Mouse (Mus musculus): ENCODE results near the gene Tmco1. TPM values are rescaled to one million over a fixed set of nuclear protein-coding genes. Genes with fewer than 3 reads are reported as not detected.

Tmco1 gene
- total RNA-seq, 2 experiments from 2014 or later: 36.1 to 43.9 TPM

- DNase-seq: no peak
- intact Hi-C loops (cut with DNase I): no loop called here
Observed at GRCm38 (mm10) chr1:167282768-167283167, 25.4 kb upstream of the Tmco1 start.

DNA sequence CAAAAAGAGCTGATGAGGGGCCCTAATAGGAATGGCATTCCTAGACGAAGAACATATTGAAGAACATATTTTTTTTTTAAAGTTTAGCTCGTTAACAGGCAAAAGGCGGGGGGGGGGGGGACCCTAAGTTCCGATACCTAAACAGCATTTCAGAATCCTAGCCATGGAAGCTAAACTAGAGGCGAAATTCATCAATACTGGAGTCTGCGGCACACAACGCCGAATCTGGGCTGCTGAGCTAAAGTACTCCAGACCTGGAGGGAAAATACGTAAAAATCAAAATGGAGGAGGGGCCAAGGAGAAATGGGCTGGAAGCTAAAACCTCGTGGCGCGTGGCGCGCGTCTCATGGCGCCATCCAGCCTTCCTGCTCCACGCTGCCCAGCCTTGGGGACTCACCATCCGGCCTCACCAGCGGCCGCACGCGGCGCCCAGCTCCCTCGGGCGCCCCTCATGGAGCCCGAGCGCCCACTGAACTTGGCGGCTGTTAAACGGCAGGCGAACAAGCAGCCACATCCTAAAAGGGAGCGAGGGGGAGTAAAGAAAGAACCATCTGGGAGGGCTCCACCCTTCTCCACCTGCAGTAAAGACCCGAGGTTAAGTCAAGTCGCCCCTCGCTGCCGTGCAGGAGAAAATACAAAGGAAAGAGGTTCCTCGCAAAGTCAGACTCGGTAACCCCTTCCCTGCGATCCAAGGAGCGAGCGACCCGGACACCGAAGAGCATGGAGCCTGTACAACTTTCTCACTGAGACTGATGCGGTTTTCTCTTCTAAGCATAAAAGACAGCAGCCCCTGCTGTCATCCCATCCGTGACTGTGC lies 24.5 kb upstream of the Tmco1 start:
- DNase-seq: peak; percentile 55

GRCm38 (mm10) chr1:167284258-167284836 lies 23.8 kb upstream of the Tmco1 start:
- intact Hi-C loops (cut with DNase I): no loop called here

More for the DNA sequence above, 24.5 kb upstream of the Tmco1 start:
- intact Hi-C loops (cut with DNase I): no loop called here

DNA sequence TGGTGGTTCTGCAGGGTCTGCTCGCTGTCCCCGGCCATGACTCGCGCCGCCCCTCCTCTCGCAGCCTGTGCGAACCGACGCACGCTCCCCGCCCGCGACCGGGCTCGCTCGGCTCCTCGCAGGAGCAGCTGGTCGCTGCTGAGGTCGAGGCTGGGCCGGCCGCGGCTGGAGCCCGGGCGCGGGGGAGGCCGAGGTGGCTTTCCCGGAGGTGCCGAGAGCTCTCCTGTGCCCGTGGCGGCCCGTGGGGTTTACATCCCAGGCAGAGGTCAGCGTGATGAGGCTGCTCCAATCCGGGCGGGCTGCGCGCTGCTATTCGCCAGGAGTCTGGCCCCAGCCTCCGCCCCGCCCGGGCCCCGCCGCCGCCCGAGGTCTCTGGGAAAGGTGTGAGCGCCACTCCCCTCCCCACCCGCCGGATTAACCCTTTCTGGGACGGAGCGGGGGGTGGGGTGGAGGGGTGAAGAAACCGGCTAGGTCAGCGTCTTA lies 23.3 kb upstream of the Tmco1 start:
- DNase-seq: peak; percentile 89
- intact Hi-C loops (cut with DNase I): no loop called here

More at GRCm38 (mm10) chr1:167284258-167284836, 23.8 kb upstream of the Tmco1 start:
- peak; percentile 85 for DNase-seq

GRCm38 (mm10) chr1:167285320-167285355 lies 23.0 kb upstream of the Tmco1 start, which contains the start of gene Uck2:
Gene Uck2, minus strand, starts transcription at chr1:167285320.
- DNase-seq: no peak
- intact Hi-C loops (cut with DNase I): no loop called here

GRCm38 (mm10) chr1:167285356-167285755 lies 22.8 kb upstream of the Tmco1 start:
- no peak for DNase-seq

DNA sequence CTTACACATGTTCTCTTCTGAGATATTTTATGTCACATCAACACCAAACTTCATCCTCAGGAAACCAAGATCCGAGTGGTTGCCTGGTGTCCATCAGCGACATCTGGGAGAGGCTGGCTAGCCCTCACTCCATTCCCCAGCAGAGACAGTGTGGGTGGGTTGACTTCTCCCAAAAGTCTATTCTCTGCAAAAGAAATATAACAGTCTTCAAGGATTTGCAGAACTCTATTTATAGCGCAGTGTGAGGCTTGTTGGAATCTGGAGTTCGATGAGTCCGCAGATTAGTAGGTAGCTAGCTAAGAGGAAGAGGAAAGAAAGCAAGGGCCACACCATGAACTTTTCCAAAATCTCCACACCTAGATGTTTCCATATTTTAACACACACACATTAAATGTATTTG lies 21.0 kb upstream of the Tmco1 start:
- DNase-seq: no peak
- intact Hi-C loops (cut with DNase I): no loop called here

More at GRCm38 (mm10) chr1:167285356-167285755, 22.8 kb upstream of the Tmco1 start:
- intact Hi-C loops (cut with DNase I): no loop called here

DNA sequence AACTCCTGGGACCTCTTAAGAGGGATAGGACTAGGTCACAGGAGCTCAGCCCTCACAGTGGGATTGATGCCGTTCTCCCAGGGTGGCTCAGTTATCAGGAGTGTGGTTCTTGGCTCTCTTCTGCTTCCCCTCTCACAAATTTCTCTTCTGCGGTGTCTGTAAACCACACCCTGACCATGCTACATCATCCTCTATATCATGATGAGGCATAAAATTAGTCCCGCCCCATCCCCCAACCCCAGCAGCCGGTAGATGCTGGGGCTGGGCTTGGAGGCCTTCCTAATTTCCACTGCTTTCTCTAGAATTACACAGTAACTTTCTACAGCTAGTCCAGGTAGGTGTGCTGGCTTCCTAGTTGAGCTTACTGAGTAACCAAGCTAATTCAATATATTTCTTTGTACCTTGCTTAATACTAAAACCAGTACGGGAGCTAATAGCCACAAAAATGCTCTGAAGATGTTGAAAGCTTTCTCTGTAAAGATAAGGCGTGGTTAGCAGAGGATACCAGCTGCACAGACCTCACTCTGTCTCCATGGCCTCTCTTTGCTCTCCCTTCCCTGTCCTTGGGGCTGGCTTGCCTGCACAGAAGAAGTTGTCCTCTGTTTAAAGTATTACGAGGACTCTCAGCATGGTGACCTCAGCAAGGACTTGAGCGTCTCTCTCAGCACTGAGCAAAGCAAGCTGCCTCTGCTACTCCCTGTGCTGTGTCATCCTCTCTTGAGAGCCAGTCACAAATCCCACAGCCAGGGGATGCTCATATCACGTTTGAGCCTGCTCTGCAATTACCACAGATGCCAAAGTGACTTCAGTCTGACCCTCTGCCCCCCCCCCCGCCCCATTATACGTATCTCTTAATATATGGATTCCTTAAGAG lies 19.3 kb upstream of the Tmco1 start:
- intact Hi-C loops (cut with DNase I): no loop called here
- DNase-seq: no peak

DNA sequence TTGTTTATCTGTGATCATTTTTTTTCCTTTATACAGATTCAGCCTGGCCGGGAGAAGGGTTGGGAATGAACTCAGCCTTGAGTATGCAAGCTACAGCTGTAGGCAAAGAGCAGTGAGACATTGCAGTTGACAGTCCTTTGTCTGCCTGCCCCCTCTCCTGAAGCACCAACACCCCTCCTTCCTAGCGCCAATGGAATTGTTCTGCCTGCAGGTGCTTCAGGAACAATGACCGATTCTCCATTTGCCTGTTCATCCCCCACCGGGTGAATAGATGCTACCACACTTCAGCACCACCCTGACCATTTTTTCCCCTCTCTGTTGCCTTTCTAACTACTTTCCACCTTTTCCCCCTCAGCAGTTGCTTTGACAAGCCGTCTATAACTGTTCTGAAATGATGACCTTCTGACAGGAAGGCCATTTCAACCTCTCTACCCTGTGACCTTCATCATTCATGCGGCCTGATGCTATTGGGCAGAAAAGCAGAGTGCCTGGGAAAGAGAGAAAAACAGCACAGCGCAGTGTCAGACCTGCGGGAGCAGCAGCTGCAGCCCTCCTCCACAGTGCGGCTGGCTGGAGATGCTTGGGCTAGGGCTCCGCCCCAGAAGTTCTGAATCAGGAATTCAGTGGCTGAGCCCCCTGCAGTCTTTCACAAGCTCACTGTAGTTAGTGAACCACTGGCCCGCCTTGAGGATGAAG lies 18.5 kb upstream of the Tmco1 start:
- DNase-seq: no peak

DNA sequence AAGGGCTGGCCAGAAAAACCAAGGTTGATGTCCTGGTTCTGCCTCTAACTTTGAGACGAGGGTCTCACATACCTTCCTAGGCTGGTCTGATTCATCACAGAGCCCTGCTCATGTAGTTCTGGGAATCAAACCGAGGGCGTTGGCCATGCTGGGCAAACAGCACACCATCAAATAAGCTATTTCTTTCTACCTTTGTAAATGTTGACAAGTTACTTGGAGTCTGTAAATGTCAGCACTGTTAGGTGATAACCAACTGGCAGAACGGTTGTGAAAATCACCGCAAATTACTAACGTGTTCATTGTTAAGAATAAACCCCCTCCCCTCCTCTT lies 17.9 kb upstream of the Tmco1 start:
- DNase-seq: no peak
- intact Hi-C loops (cut with DNase I): no loop called here

More for the DNA sequence above, 18.5 kb upstream of the Tmco1 start:
- intact Hi-C loops (cut with DNase I): no loop called here

- intact Hi-C loops (cut with DNase I): no loop called here
Observed at GRCm38 (mm10) chr1:167291610-167292009, 16.6 kb upstream of the Tmco1 start.

GRCm38 (mm10) chr1:167292447-167292846 lies 15.7 kb upstream of the Tmco1 start:
- no peak for DNase-seq
- intact Hi-C loops (cut with DNase I): no loop called here

More at GRCm38 (mm10) chr1:167291610-167292009, 16.6 kb upstream of the Tmco1 start:
- DNase-seq: no peak

- no peak for DNase-seq
- intact Hi-C loops (cut with DNase I): no loop called here
Observed at GRCm38 (mm10) chr1:167295679-167296402, 12.3 kb upstream of the Tmco1 start.

DNA sequence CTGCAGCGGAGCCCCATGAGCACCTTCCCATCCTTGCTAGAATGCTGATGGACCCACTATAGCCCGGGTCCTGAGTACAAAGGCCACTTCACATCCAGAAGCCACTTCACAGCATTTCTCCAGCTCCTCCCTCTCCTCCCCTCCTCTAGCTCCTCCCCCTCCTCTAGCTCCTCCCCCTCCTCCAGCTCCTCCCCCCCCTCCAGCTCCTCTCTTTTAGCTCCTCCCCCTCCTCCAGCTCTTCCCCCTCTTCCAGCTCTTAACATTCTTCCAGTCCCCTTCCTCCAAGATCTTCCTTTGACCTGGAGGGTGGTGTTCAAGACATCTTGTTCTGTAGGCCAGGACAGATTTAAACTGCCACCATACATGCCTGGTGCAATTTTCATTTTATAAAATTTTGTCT lies 8.1 kb upstream of the Tmco1 start:
- intact Hi-C loops (cut with DNase I): no loop called here
- no peak for DNase-seq

GRCm38 (mm10) chr1:167305501-167306137 lies 2.6 kb upstream of the Tmco1 start:
- no peak for DNase-seq
- intact Hi-C loops (cut with DNase I): no loop called here

- intact Hi-C loops (cut with DNase I): no loop called here
- DNase-seq: peak; percentile 31
Observed at GRCm38 (mm10) chr1:167306451-167307240, 1.5 kb upstream of the Tmco1 start.

GRCm38 (mm10) chr1:167307674-167308073 lies 504 bp upstream of the Tmco1 start:
- intact Hi-C loops (cut with DNase I): no loop called here
- DNase-seq: no peak

- intact Hi-C loops (cut with DNase I): no loop called here
- no peak for DNase-seq
Observed at GRCm38 (mm10) chr1:167312367-167312766, 4.2 kb downstream of the Tmco1 start.

DNA sequence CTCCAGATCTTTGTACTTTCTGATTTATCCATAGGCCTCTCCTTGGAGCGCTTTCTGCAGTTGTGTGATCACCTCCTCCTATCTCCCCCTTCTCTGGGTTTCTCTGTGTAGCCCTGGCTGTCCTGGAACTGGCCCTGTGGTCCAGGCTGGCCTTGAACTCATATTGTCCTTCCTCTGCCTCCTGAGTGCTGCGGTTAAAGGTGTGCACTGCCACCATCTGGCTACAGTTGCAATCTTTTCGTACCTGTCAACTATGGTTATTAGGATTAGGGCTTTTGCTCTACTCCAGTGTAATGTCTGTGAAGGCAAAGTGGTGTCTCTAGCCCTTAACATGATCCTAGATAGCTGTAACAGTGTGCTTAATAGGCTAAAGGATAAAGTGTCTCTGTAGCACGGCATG lies 5.0 kb downstream of the Tmco1 start:
- intact Hi-C loops (cut with DNase I): no loop called here
- no peak for DNase-seq

All from left cerebral cortex, postnatal 4 days (tissue).